Mouse (Mus musculus) kidney, embryonic 14.5 days (tissue): Measurements from ENCODE around the gene Actn4. TPM values are rescaled to one million over a fixed set of nuclear protein-coding genes. Genes with fewer than 3 reads are reported as not detected.
"Not testable (repeated sequence)": the region's sequence is repeated elsewhere in the genome, so short reads cannot be mapped to it uniquely, and the experiment has no call there.

Experiments used
- ATAC-seq: fragments of 200-750 bp; cut with Nextera tagmentation; 2 replicates; pipeline ENCODE4 v1.8.0; 2017; ENCODE audit warnings: moderate number of reproducible peaks, mild to moderate bottlenecking, moderate TSS enrichment, moderate library complexity; ENCODE audit not compliant: low FRiP score, low TSS enrichment
- H3K27ac ChIP-seq: fragments of 300-500 bp; sonication (generic); 2 replicates; pipeline ENCODE4 v1.5.1; 2014; ENCODE audit warnings: low read depth, mild to moderate bottlenecking, low read length, moderate library complexity, mixed read lengths
- H3K27me3 ChIP-seq: fragments of 300-500 bp; sonication (generic); 2 replicates; pipeline ENCODE4 v1.6.1; 2014; ENCODE audit warnings: mild to moderate bottlenecking, low read length; ENCODE audit not compliant: control insufficient read depth, insufficient read depth
- H3K36me3 ChIP-seq: fragments of 300-500 bp; sonication (generic); 2 replicates; pipeline ENCODE4 v1.6.1; 2014; ENCODE audit warnings: low read length, mixed read lengths; ENCODE audit not compliant: control insufficient read depth, insufficient read depth
- H3K4me1 ChIP-seq: fragments of 300-500 bp; sonication (generic); 2 replicates; pipeline ENCODE4 v1.6.1; 2014; ENCODE audit warnings: low read length, mixed read lengths; ENCODE audit not compliant: control insufficient read depth, insufficient read depth
- H3K4me2 ChIP-seq: fragments of 300-500 bp; sonication (generic); replicated peaks from 2 replicates; pipeline ENCODE4 v1.6.1; 2014; ENCODE audit warnings: low read depth, mild to moderate bottlenecking, low read length
- H3K4me3 ChIP-seq: fragments of 300-500 bp; sonication (generic); 2 replicates; pipeline ENCODE4 v1.5.1; 2014; ENCODE audit warnings: mild to moderate bottlenecking, low read length
- H3K9ac ChIP-seq: fragments of 300-500 bp; sonication (generic); 2 replicates; pipeline ENCODE4 v1.6.1; 2014; ENCODE audit warnings: low read depth, mild to moderate bottlenecking, low read length, moderate library complexity
- H3K9me3 ChIP-seq: fragments of 300-500 bp; sonication (generic); 2 replicates; pipeline ENCODE4 v1.6.1; 2016; ENCODE audit warnings: low read length; ENCODE audit not compliant: control insufficient read depth
- WGBS: fragments of 180-500 bp; shearing (Covaris S2); extraction: QIAGEN DNeasy Blood & Tissue Kit; methylation state at CpG from one replicate; pipeline ENCODE4 v1.1.7; 2014; 5-methylcytosine and 5-hydroxymethylcytosine counted together
- polyA plus RNA-seq: library from polyadenylated mRNA; unstranded; fragments of >200 nt; fragmentation: Nextera tagmentation; extraction: Ambion mirVana; gene quantifications from 2 replicates; pipeline ENCODE4 v1.2.1, GENCODE M21; 2014

Gene Actn4
- polyA plus RNA-seq, 1 experiment from 2014 or later: 239 TPM

- Histone ChIP-seq H3K27ac (no peak overlapping the region), H3K4me1 (no peaks in the 10 kb centered on the region), H3K9me3 (no peaks in the 10 kb centered on the region), H3K36me3 (peaks cover 99% of the 10 kb centered on the region), H3K27me3 (no peaks in the 10 kb centered on the region), H3K4me2 (no peak overlapping the region), H3K9ac (no peak overlapping the region), H3K4me3 (no peak overlapping the region)
- no peak for ATAC-seq
- WGBS: 87% methylated on average over 13 of the region's 13 CpGs
Observed at GRCm38 (mm10) chr7:28901311-28902125, 60.6 kb downstream of the Actn4 start.

GRCm38 (mm10) chr7:28899972-28900371 is 62.2 kb downstream of the Actn4 start:
- no peaks in the 10 kb centered on the region for H3K27me3 ChIP-seq
- no peaks in the 10 kb centered on the region for H3K4me1 ChIP-seq
- no peaks in the 10 kb centered on the region for H3K9me3 ChIP-seq
- ATAC-seq: no peak
- no peak overlapping the region for H3K4me3 ChIP-seq
- 85% methylated on average over 4 of the region's 4 CpGs for WGBS
- H3K4me2 ChIP-seq: no peak overlapping the region
- H3K9ac ChIP-seq: no peak overlapping the region
- no peak overlapping the region for H3K27ac ChIP-seq
- peaks cover 99% of the 10 kb centered on the region for H3K36me3 ChIP-seq

DNA sequence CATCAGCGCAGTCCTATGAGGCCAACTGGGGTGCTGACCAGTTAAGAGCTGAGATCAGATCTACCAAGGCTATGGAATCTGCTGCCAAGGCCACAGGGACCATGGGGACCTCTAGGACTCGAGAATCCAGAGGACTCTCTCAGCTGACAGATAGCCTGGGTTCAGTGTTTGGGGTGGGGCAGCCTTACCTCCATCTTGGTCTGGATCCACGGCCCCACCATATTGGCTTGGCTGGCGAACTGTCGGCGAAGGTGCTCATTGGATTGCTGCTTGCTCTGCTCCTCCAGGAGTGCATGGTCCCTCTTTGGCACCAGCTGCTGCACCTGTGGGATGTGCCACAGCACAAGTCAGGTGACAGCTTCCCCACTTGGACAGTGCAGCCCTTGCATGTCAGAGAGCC is 64.5 kb downstream of the Actn4 start:
- 88% methylated on average over 6 of the region's 6 CpGs for WGBS
- no peak overlapping the region for H3K4me3 ChIP-seq
- no peak overlapping the region for H3K4me2 ChIP-seq
- no peaks in the 10 kb centered on the region for H3K27me3 ChIP-seq
- no peak for ATAC-seq
- H3K4me1 ChIP-seq: no peaks in the 10 kb centered on the region
- H3K9ac ChIP-seq: peak overlapping the region; percentile 34; the same call in 1 of the 2 replicates
- H3K9me3 ChIP-seq: no peaks in the 10 kb centered on the region
- no peak overlapping the region for H3K27ac ChIP-seq
- H3K36me3 ChIP-seq: peaks cover 98% of the 10 kb centered on the region

DNA sequence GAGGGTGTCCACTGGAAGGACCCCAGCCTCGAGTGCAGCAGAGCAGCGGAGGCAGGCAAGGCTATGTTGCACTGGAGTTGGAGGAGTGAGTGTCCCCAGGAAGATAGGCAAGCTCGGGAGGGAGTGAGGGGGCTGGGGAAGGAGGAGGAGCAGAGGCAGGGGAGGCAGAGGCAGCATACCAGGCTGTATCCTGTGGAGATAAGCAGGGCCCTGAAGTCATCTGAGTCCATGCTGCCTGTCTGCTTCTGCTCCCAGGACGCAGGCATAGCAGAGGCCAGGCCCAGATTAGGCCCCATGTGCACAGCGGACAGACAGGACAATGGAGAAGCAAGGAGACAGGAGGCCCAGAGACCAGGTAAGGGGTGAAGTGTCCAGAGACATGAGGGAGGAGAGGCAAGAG is 67.2 kb downstream of the Actn4 start:
- H3K27me3 ChIP-seq: peaks cover 7% of the 10 kb centered on the region
- H3K9me3 ChIP-seq: no peaks in the 10 kb centered on the region
- H3K9ac ChIP-seq: no peak overlapping the region
- no peaks in the 10 kb centered on the region for H3K4me1 ChIP-seq
- WGBS: 64% methylated on average over 5 of the region's 5 CpGs
- no peak overlapping the region for H3K4me2 ChIP-seq
- H3K36me3 ChIP-seq: peaks cover 87% of the 10 kb centered on the region
- ATAC-seq: no peak
- no peak overlapping the region for H3K4me3 ChIP-seq
- no peak overlapping the region for H3K27ac ChIP-seq

DNA sequence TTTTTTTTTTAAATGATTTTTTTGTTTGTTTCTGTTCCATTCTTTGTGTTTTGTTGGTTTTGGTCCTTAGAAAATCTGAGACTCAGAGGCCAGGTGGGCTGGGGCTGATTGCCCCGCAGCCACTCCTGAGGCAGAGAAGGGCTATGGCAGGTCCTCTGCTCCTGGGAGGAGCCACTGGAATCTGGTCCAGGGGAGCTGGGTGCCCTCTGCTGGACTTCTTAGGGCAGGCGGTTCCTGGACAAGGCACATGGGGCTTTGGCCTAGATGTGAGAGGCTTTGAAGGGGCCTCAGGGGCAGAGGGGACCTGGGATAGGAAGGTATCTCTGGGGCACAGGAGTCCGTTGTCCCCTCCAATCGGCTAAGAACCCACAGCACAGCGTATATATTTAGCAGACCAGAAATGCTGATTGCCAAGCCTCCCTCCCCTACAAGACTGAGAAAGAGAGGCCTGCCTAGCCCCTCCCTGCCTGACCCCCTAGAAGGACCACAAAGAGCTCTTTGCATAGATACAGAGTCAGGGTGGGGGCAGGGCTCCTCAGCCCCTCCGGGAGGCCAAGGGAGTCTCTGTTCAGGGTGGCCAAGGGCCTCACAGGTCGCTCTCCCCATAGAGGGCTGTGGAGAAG is 68.4 kb downstream of the Actn4 start:
- no peak overlapping the region for H3K4me2 ChIP-seq
- H3K27ac ChIP-seq: no peak overlapping the region
- H3K36me3 ChIP-seq: peaks cover 76% of the 10 kb centered on the region
- H3K27me3 ChIP-seq: peaks cover 19% of the 10 kb centered on the region
- WGBS: 50% methylated on average over 7 of the region's 7 CpGs
- H3K4me3 ChIP-seq: no peak overlapping the region
- peaks cover under 1% of the 10 kb centered on the region; the same call in 1 of the 2 replicates for H3K4me1 ChIP-seq
- ATAC-seq: peak; percentile 40; the same call in 1 of the 2 replicates
- H3K9ac ChIP-seq: no peak overlapping the region
- no peaks in the 10 kb centered on the region for H3K9me3 ChIP-seq

- no peak for ATAC-seq
- H3K9me3 ChIP-seq: no peaks in the 10 kb centered on the region
- 96% methylated on average over 17 of the region's 17 CpGs for WGBS
Observed at GRCm38 (mm10) chr7:28892601-28893000, 69.5 kb downstream of the Actn4 start.

DNA sequence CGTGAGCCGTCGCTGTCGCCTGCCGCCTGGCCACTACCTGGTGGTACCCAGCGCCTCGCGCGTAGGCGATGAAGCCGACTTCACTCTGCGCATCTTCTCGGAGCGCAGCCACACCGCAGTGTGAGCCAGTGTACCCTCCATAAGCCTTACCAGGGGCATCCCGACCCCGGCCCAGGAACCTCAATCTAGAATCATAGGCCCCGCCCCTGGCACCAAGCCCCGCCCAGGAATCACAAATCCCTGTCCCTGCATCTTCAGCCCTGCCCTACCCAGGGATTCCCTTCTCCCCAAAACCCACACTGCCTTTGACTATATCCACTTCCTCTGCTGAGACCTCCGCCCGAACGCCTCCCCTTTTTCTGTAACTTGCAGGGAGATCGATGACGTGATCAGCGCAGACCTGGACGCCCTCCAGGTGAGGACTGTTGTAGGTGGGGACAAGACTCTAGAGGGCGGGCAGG is 73.4 kb downstream of the Actn4 start:
- Histone ChIP-seq H3K36me3 (peaks cover 26% of the 10 kb centered on the region), H3K27ac (no peak overlapping the region), H3K4me1 (peaks cover 6% of the 10 kb centered on the region; the same call in 1 of the 2 replicates), H3K4me3 (peak overlapping the region; percentile 34), H3K4me2 (peak overlapping the region; percentile 62), H3K27me3 (peaks cover 34% of the 10 kb centered on the region), H3K9ac (peak overlapping the region; percentile 18), H3K9me3 (no peaks in the 10 kb centered on the region)
- ATAC-seq: peak; percentile 34; the same call in 1 of the 2 replicates
- 2% methylated on average over 27 of the region's 27 CpGs for WGBS

More at GRCm38 (mm10) chr7:28892601-28893000, 69.5 kb downstream of the Actn4 start:
- Histone ChIP-seq H3K4me1 (peaks cover 6% of the 10 kb centered on the region; the same call in 1 of the 2 replicates), H3K4me3 (no peak overlapping the region), H3K36me3 (peaks cover 64% of the 10 kb centered on the region), H3K27me3 (peaks cover 30% of the 10 kb centered on the region), H3K27ac (no peak overlapping the region), H3K4me2 (no peak overlapping the region), H3K9ac (no peak overlapping the region)

GRCm38 (mm10) chr7:28886486-28886885 is 75.7 kb downstream of the Actn4 start:
- Histone ChIP-seq H3K27ac (no peak overlapping the region), H3K9me3 (no peaks in the 10 kb centered on the region), H3K4me2 (no peak overlapping the region), H3K4me3 (no peak overlapping the region), H3K4me1 (peaks cover 8% of the 10 kb centered on the region), H3K9ac (no peak overlapping the region), H3K36me3 (peaks cover 4% of the 10 kb centered on the region), H3K27me3 (peaks cover 34% of the 10 kb centered on the region)
- WGBS: 26% methylated on average over 14 of the region's 14 CpGs
- peak; percentile 15; the same call in 1 of the 2 replicates for ATAC-seq

DNA sequence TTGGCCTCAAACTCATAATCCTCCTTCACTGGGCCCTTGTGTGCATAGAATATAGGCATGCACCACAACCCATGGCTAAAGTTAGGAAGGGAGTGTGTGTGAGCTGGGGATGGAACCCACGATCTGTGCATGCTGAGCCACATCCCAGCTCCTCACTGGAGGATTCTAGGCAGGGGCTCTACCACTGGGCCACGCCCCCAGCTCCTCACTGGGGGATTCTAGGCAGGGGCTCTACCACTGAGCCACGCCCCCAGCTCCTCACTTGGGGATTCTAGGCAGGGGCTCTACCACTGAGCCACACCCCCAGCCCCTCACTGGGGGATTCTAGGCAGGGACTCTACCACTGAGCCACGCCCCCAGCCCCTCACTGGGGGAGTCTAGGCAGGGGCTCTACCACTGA is 78.4 kb downstream of the Actn4 start:
- not testable (repeated sequence) for H3K27ac ChIP-seq, H3K9ac ChIP-seq, H3K4me3 ChIP-seq, H3K9me3 ChIP-seq, H3K4me2 ChIP-seq, H3K36me3 ChIP-seq, ATAC-seq
- H3K4me1 ChIP-seq: peaks cover 12% of the 10 kb centered on the region
- 93% methylated on average over 4 of the region's 4 CpGs for WGBS
- H3K27me3 ChIP-seq: peaks cover 15% of the 10 kb centered on the region
